Mouse (Mus musculus) lung, postnatal 25 days (tissue): ENCODE measurements around the gene Pdcd7.

Source experiments
- DNase-seq: peaks from one replicate; pipeline ENCODE4 v3.0.0; 2022; ENCODE audit warnings: low spot score

The Pdcd7 gene

GRCm38 (mm10) chr9:65398279-65398678 lies 52.4 kb downstream of the Pdcd7 start, which contains the start of gene Rasl12:
Gene Rasl12 (plus strand): TSS chr9:65398506.
- peak; percentile 78 for DNase-seq

GRCm38 (mm10) chr9:65399934-65400333 lies 54.0 kb downstream of the Pdcd7 start:
- DNase-seq, result peak; percentile 84

- DNase-seq, result peak; percentile 84
Measured at GRCm38 (mm10) chr9:65404331-65405183, 58.7 kb downstream of the Pdcd7 start.

GRCm38 (mm10) chr9:65405184-65405449 lies 59.2 kb downstream of the Pdcd7 start:
- DNase-seq, result peak; percentile 51

GRCm38 (mm10) chr9:65407327-65407726 lies 61.4 kb downstream of the Pdcd7 start:
- DNase-seq, result no peak

GRCm38 (mm10) chr9:65407861-65408260 lies 62.0 kb downstream of the Pdcd7 start:
- no peak for DNase-seq

GRCm38 (mm10) chr9:65408871-65409295 lies 63.0 kb downstream of the Pdcd7 start:
- peak; percentile 85 for DNase-seq
